Mouse (Mus musculus): Measurements from ENCODE around the gene Myh9. TPM values are rescaled to one million over a fixed set of nuclear protein-coding genes. Genes with fewer than 3 reads are reported as not detected.

Gene Myh9
- polyA plus RNA-seq (2016; fragmentation: Nextera tagmentation; extraction: Ambion mirVana) = 35.6 and 36.8 TPM in 2 replicates

GRCm38 (mm10) chr15:77842047-77842843, at the start of gene Myh9:
Gene Myh9, minus strand, starts transcription at chr15:77842175.
- Histone ChIP-seq H3K4me3 (peak within 1 kb of the TSS; percentile 90), H3K27ac (peak within 1 kb of the TSS; percentile 90), H3K27me3 (ENCODE audit: poor library complexity, severe bottlenecking) (no peaks in the 10 kb centered on the region), H3K9me3 (no peaks in the 10 kb centered on the region), H3K36me3 (replicated peaks) (no peaks in the 10 kb centered on the region), H3K4me1 (peaks cover 51% of the 10 kb centered on the region)
- WGBS = under 1% methylated on average over 46 of the region's 46 CpGs
- peak; percentile 98 for DNase-seq (ENCODE audit: extremely low spot score, low spot score)

GRCm38 (mm10) chr15:77891766-77892165, 49.8 kb upstream of the Myh9 start:
- H3K27me3 ChIP-seq (ENCODE audit: poor library complexity, severe bottlenecking) = no peaks in the 10 kb centered on the region
- DNase-seq (ENCODE audit: extremely low spot score, low spot score) = no peak
- no peaks in the 10 kb centered on the region for H3K9me3 ChIP-seq
- no peak overlapping the region for H3K27ac ChIP-seq
- no peaks in the 10 kb centered on the region for H3K36me3 ChIP-seq (replicated peaks)
- no peak overlapping the region for H3K4me3 ChIP-seq
- 88% methylated on average over 8 of the region's 8 CpGs for WGBS
- peaks cover 21% of the 10 kb centered on the region for H3K4me1 ChIP-seq

GRCm38 (mm10) chr15:77889761-77890422, 47.9 kb upstream of the Myh9 start:
- WGBS = 46% methylated on average over 4 of the region's 4 CpGs
- Histone ChIP-seq H3K4me3 (no peak overlapping the region), H3K27me3 (ENCODE audit: poor library complexity, severe bottlenecking) (no peaks in the 10 kb centered on the region), H3K9me3 (no peaks in the 10 kb centered on the region), H3K4me1 (peaks cover 26% of the 10 kb centered on the region), H3K36me3 (replicated peaks) (no peaks in the 10 kb centered on the region), H3K27ac (no peak overlapping the region)
- DNase-seq (ENCODE audit: extremely low spot score, low spot score) = no peak

- Histone ChIP-seq H3K9me3 (no peaks in the 10 kb centered on the region), H3K27me3 (ENCODE audit: poor library complexity, severe bottlenecking) (no peaks in the 10 kb centered on the region), H3K27ac (peak overlapping the region; percentile 44; the same call in 1 of the 2 replicates), H3K36me3 (replicated peaks) (no peaks in the 10 kb centered on the region), H3K4me3 (no peak overlapping the region), H3K4me1 (peaks cover 28% of the 10 kb centered on the region)
- no peak for DNase-seq (ENCODE audit: extremely low spot score, low spot score)
- 63% methylated on average over 7 of the region's 7 CpGs for WGBS
Measured at GRCm38 (mm10) chr15:77888286-77888685, 46.3 kb upstream of the Myh9 start.

GRCm38 (mm10) chr15:77887093-77887488, 45.1 kb upstream of the Myh9 start:
- Histone ChIP-seq H3K9me3 (no peaks in the 10 kb centered on the region), H3K4me3 (no peak overlapping the region), H3K27me3 (ENCODE audit: poor library complexity, severe bottlenecking) (no peaks in the 10 kb centered on the region), H3K36me3 (replicated peaks) (no peaks in the 10 kb centered on the region), H3K27ac (no peak overlapping the region), H3K4me1 (peaks cover 37% of the 10 kb centered on the region)
- 66% methylated on average over 1 of the region's 1 CpGs for WGBS
- no peak for DNase-seq (ENCODE audit: extremely low spot score, low spot score)

GRCm38 (mm10) chr15:77886369-77887092, 44.6 kb upstream of the Myh9 start:
- 94% methylated on average over 4 of the region's 5 CpGs for WGBS
- Histone ChIP-seq H3K36me3 (replicated peaks) (no peaks in the 10 kb centered on the region), H3K27ac (0 out of 2 replicates have a peak overlapping the region, but pooled peaks have one; percentile 21), H3K4me1 (peaks cover 40% of the 10 kb centered on the region), H3K27me3 (ENCODE audit: poor library complexity, severe bottlenecking) (no peaks in the 10 kb centered on the region), H3K9me3 (no peaks in the 10 kb centered on the region), H3K4me3 (no peak overlapping the region)
- DNase-seq (ENCODE audit: extremely low spot score, low spot score) = no peak

GRCm38 (mm10) chr15:77885945-77886344, 44.0 kb upstream of the Myh9 start:
- Histone ChIP-seq H3K9me3 (no peaks in the 10 kb centered on the region), H3K4me1 (peaks cover 38% of the 10 kb centered on the region), H3K4me3 (no peak overlapping the region), H3K36me3 (replicated peaks) (no peaks in the 10 kb centered on the region), H3K27me3 (ENCODE audit: poor library complexity, severe bottlenecking) (no peaks in the 10 kb centered on the region), H3K27ac (no peak overlapping the region)
- 86% methylated on average over 4 of the region's 4 CpGs for WGBS
- DNase-seq (ENCODE audit: extremely low spot score, low spot score) = no peak

GRCm38 (mm10) chr15:77885159-77885558, 43.2 kb upstream of the Myh9 start:
- H3K4me1 ChIP-seq = peaks cover 37% of the 10 kb centered on the region
- no peak overlapping the region for H3K4me3 ChIP-seq
- WGBS = 86% methylated on average over 6 of the region's 6 CpGs
- no peak overlapping the region for H3K27ac ChIP-seq
- H3K9me3 ChIP-seq = no peaks in the 10 kb centered on the region
- DNase-seq (ENCODE audit: extremely low spot score, low spot score) = no peak
- H3K36me3 ChIP-seq (replicated peaks) = no peaks in the 10 kb centered on the region
- no peaks in the 10 kb centered on the region for H3K27me3 ChIP-seq (ENCODE audit: poor library complexity, severe bottlenecking)

GRCm38 (mm10) chr15:77883697-77884010, 41.7 kb upstream of the Myh9 start:
- H3K9me3 ChIP-seq = no peaks in the 10 kb centered on the region
- peak overlapping the region; percentile 86 for H3K27ac ChIP-seq
- no peaks in the 10 kb centered on the region for H3K36me3 ChIP-seq (replicated peaks)
- no peaks in the 10 kb centered on the region for H3K27me3 ChIP-seq (ENCODE audit: poor library complexity, severe bottlenecking)
- WGBS = 53% methylated on average over 4 of the region's 4 CpGs
- H3K4me1 ChIP-seq = peaks cover 37% of the 10 kb centered on the region
- H3K4me3 ChIP-seq = no peak overlapping the region
- DNase-seq (ENCODE audit: extremely low spot score, low spot score) = no peak

GRCm38 (mm10) chr15:77882797-77883696, 41.1 kb upstream of the Myh9 start:
- peak; percentile 45 for DNase-seq (ENCODE audit: extremely low spot score, low spot score)
- H3K27me3 ChIP-seq (ENCODE audit: poor library complexity, severe bottlenecking) = no peaks in the 10 kb centered on the region
- H3K4me1 ChIP-seq = peaks cover 31% of the 10 kb centered on the region
- H3K4me3 ChIP-seq = peak overlapping the region; percentile 14; the same call in 1 of the 2 replicates
- no peaks in the 10 kb centered on the region for H3K36me3 ChIP-seq (replicated peaks)
- H3K27ac ChIP-seq = peak overlapping the region; percentile 86
- 12% methylated on average over 16 of the region's 17 CpGs for WGBS
- no peaks in the 10 kb centered on the region for H3K9me3 ChIP-seq

- H3K36me3 ChIP-seq (replicated peaks) = no peaks in the 10 kb centered on the region
- no peaks in the 10 kb centered on the region for H3K27me3 ChIP-seq (ENCODE audit: poor library complexity, severe bottlenecking)
- 69% methylated on average over 6 of the region's 6 CpGs for WGBS
- no peak overlapping the region for H3K4me3 ChIP-seq
- H3K4me1 ChIP-seq = peaks cover 28% of the 10 kb centered on the region
- no peak for DNase-seq (ENCODE audit: extremely low spot score, low spot score)
- no peaks in the 10 kb centered on the region for H3K9me3 ChIP-seq
- peak overlapping the region; percentile 86 for H3K27ac ChIP-seq
Measured at GRCm38 (mm10) chr15:77882297-77882696, 40.3 kb upstream of the Myh9 start.

- H3K4me3 ChIP-seq = no peak overlapping the region
- no peaks in the 10 kb centered on the region for H3K9me3 ChIP-seq
- H3K27me3 ChIP-seq (ENCODE audit: poor library complexity, severe bottlenecking) = no peaks in the 10 kb centered on the region
- 69% methylated on average over 5 of the region's 5 CpGs for WGBS
- no peaks in the 10 kb centered on the region for H3K36me3 ChIP-seq (replicated peaks)
- peak overlapping the region; percentile 86 for H3K27ac ChIP-seq
- no peak for DNase-seq (ENCODE audit: extremely low spot score, low spot score)
- H3K4me1 ChIP-seq = peaks cover 28% of the 10 kb centered on the region
Measured at GRCm38 (mm10) chr15:77881698-77882097, 39.7 kb upstream of the Myh9 start.

All from forebrain, embryonic 10.5 days (tissue).